Mouse (Mus musculus) small intestine, adult 2 months (tissue): Measurements from ENCODE around the gene Ugt1a1. TPM values are rescaled to one million over a fixed set of nuclear protein-coding genes. Genes with fewer than 3 reads are reported as not detected.

Experiments
- H3K27ac ChIP-seq: fragments of 200-500 bp; 2 replicates; pipeline ENCODE4 v1.5.1; 2012; ENCODE audit warnings: low read depth, low read length, control low read depth, inconsistent platforms; ENCODE audit not compliant: insufficient read depth
- H3K27me3 ChIP-seq: fragments of 200-500 bp; 2 replicates; pipeline ENCODE4 v1.6.1; 2012; ENCODE audit warnings: mild to moderate bottlenecking, moderate library complexity, low read length, inconsistent platforms; ENCODE audit not compliant: control insufficient read depth, insufficient read depth
- H3K36me3 ChIP-seq: fragments of 200-500 bp; 2 replicates; pipeline ENCODE4 v1.6.1; 2012; ENCODE audit warnings: mild to moderate bottlenecking, low read length, control low read depth, inconsistent platforms; ENCODE audit not compliant: control insufficient read depth, insufficient read depth
- H3K4me1 ChIP-seq: fragments of 200-500 bp; 2 replicates; pipeline ENCODE4 v1.6.1; 2012; ENCODE audit warnings: low read length, inconsistent platforms, mixed read lengths; ENCODE audit not compliant: control insufficient read depth, insufficient read depth, insufficient read length
- H3K4me3 ChIP-seq: fragments of 200-500 bp; 2 replicates; pipeline ENCODE4 v1.5.1; 2012; ENCODE audit warnings: low read depth, mild to moderate bottlenecking, control low read depth, inconsistent platforms, low read length, moderate library complexity
- CTCF ChIP-seq: fragments of 200-500 bp; IDR thresholded peaks from 2 replicates; pipeline ENCODE4 v1.5.1; 2012; ENCODE audit warnings: low read depth, mild to moderate bottlenecking, control low read depth, inconsistent platforms, low read length, moderate library complexity, mixed read lengths; ENCODE audit not compliant: insufficient replicate concordance, insufficient read length; ENCODE audit errors: extremely low read depth
- POLR2A ChIP-seq: fragments of 200-500 bp; IDR thresholded peaks from 2 replicates; pipeline ENCODE4 v1.6.1; 2012; ENCODE audit warnings: low read depth, mild to moderate bottlenecking, control low read depth, inconsistent platforms, low read length, moderate library complexity
- WGBS: fragments of 180-500 bp; shearing (Covaris S2); methylation state at CpG from one replicate; pipeline ENCODE4 v1.1.7; 2018; 5-methylcytosine and 5-hydroxymethylcytosine counted together
- polyA plus RNA-seq: library from polyadenylated mRNA; depleted of rRNA; stranded (reverse); fragments of >200 nt; gene quantifications from 2 replicates; pipeline ENCODE4 v1.2.3, GENCODE M21; 2012

The Ugt1a1 gene
- polyA plus RNA-seq, 1 experiment = 88.2 TPM

DNA sequence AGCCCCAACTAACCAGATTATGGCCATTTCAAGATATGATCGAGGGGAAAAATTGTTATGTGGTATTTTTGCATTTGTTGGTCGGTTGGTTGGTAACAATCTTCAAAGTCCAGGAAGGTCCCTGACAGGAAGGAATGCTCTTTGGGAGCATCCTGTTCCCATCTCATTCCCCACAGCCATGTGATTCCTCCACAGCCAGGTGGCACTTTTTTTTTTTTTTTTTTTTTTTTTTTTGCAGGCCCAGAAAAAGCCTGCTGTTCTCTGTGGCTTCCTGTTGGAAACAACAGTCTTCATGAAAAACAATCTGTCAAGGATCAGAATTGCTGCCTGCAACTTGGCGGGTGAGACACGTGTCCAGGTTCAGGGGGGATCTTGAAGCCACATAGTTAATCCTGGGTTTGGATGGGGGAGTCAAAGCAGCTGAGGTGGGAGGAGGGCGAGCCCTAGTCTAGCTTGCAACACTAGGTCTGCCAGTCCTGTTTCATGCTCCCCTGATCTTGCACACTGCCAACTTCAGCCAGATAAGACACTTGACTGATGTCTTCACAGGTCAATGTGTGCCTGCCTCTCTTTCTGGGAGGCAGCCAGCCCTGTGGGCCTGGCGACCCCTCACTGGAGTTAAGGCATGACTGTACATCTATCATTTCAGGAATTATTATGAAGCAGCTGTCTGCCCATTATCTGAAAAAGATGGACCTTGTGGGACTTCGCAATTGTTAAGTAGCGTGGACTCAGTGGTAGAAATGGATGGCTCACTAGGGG lies 47.3 kb downstream of the Ugt1a1 start:
- Histone ChIP-seq H3K36me3 (peaks cover 34% of the 10 kb centered on the region), H3K27me3 (no peaks in the 10 kb centered on the region), H3K4me1 (peaks cover 7% of the 10 kb centered on the region), H3K27ac (no peak overlapping the region), H3K4me3 (no peak overlapping the region)
- TF ChIP-seq POLR2A = no peak
- TF ChIP-seq CTCF = no peak
- WGBS = 71% methylated on average over 8 of the region's 8 CpGs

DNA sequence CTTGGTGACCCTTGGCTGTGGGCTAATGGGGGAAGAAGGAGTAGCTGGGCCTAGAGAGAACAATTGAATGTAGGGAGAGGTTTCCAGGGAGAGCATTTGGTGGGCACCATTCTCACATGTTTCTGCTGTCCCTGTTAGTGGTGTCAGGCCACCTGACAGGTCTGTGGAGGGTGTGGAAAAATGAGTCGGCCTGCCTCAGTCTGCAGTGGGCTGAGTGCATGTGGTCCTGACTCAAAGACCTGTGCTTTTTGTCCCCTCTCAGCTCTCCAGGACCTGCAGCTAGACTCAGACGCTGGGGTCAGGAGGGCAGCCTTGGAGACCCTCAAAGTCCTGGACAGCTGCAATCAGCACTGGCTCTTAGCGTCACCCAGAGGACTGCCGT lies 47.9 kb downstream of the Ugt1a1 start:
- WGBS = 74% methylated on average over 4 of the region's 4 CpGs
- Histone ChIP-seq H3K27me3 (no peaks in the 10 kb centered on the region), H3K27ac (no peak overlapping the region), H3K4me1 (peaks cover 7% of the 10 kb centered on the region), H3K36me3 (peaks cover 39% of the 10 kb centered on the region), H3K4me3 (no peak overlapping the region)
- no peak for TF ChIP-seq CTCF
- no peak for TF ChIP-seq POLR2A

DNA sequence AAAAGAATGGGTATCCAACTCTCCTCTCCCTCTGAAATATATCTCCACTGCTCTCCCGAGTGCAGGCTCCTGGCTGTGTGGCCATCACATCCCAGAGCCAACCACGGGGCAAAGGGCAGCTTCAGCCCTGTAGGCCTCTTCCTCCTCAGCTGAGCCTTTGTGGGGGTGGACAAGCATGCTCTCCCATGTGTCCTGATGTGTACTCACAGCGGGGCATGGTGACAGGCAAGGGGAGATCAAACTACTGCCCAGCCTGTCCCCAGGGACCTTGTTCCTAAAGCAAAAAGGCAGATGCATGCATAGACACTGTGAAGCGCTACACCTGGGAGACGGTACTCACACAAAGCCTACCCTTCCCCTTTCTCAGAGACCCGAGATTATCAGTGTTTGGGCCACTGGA lies 48.4 kb downstream of the Ugt1a1 start:
- H3K36me3 ChIP-seq = peaks cover 44% of the 10 kb centered on the region
- WGBS = 52% methylated on average over 6 of the region's 6 CpGs
- H3K27me3 ChIP-seq = no peaks in the 10 kb centered on the region
- no peak overlapping the region for H3K27ac ChIP-seq
- TF ChIP-seq CTCF (no peak), POLR2A (no peak)
- H3K4me3 ChIP-seq = no peak overlapping the region
- H3K4me1 ChIP-seq = peaks cover 7% of the 10 kb centered on the region

DNA sequence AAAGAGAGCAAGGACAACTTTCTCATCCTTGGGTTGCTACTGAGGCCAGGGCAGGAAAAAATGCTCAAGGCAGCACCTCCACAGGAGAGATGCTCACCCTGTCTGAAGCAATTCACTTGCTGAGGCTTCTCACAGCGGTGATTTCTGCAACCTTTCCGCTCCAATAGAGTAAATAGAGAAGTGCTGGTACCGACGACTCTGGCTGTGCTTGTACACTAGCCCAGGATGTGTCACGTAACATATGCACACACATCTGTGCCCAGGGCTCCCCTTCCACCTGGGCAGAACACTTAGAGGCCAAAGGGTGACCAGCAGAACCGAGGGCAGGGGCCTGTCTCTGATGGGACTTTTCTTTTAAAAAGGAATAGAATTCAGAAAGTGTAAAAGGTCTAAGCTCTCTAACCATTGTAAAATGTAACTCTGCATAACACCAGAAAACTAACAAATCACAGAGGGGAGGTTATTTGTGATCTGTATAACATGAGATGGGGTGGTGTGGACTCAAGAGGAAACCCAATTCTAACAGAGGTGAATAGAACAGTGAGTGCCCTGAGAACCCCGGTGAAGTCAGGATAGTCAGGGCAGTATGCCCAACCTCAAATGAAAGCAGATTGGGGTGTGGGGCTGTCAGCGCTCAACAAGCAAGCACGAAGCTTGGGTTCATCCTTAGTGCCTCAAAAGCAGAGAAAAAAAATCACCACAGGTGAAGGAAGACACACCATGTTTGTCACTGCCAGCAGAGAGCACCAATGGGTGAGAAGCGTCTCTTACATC lies 49.0 kb downstream of the Ugt1a1 start:
- peaks cover 51% of the 10 kb centered on the region for H3K36me3 ChIP-seq

DNA sequence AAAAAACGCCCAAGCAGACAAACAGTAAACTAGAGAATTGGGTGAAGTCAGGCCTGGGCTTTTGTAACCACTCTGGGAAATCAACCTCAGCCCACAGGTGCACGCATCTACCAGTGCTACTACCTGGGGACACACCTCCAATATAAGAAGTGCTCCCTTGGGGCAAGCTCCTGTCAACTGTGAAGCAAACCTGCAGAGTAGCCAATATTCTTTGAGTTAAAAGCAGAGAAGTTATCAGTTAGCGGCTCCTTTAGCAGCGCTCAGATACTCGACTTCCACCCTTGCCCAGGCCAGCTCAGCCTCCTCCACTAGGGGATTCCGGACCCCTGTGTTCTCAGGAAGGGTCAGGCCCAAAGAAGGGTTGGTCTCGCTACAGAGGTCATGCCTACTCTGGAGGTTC lies 49.9 kb downstream of the Ugt1a1 start:
- H3K27me3 ChIP-seq = no peaks in the 10 kb centered on the region
- no peak overlapping the region for H3K4me3 ChIP-seq
- H3K36me3 ChIP-seq = peaks cover 60% of the 10 kb centered on the region
- H3K27ac ChIP-seq = no peak overlapping the region
- 85% methylated on average over 7 of the region's 7 CpGs for WGBS
- peaks cover 7% of the 10 kb centered on the region for H3K4me1 ChIP-seq
- TF ChIP-seq POLR2A (no peak), CTCF (no peak)

More for the DNA sequence above, 49.0 kb downstream of the Ugt1a1 start:
- no peak overlapping the region for H3K27ac ChIP-seq
- H3K4me1 ChIP-seq = peaks cover 7% of the 10 kb centered on the region
- H3K27me3 ChIP-seq = no peaks in the 10 kb centered on the region
- 76% methylated on average over 10 of the region's 10 CpGs for WGBS
- no peak overlapping the region for H3K4me3 ChIP-seq
- TF ChIP-seq POLR2A (no peak), CTCF (no peak)

DNA sequence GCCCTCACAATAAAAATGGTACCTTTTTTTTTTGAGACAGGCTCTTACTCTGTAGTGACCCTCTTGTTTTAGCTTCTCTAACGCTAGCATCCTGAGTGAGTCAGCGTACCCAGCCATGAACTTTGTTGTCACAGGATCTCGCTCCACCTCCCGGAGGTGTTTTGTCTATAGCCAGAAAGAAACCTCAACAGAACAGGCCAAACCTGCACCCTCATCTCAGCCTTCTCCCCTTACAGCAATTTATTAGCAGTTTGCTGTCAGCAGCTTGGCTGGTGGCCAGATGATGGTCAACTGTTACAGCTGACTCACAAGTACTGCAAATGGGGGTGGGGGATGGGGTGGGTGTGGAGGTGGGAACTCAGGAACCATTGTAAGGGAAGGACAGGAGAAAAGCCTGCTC lies 50.5 kb downstream of the Ugt1a1 start:
- Histone ChIP-seq H3K4me3 (no peak overlapping the region), H3K27ac (no peak overlapping the region), H3K36me3 (peaks cover 65% of the 10 kb centered on the region), H3K4me1 (peaks cover 7% of the 10 kb centered on the region), H3K27me3 (no peaks in the 10 kb centered on the region)
- 72% methylated on average over 4 of the region's 4 CpGs for WGBS
- TF ChIP-seq POLR2A (no peak), CTCF (no peak)

DNA sequence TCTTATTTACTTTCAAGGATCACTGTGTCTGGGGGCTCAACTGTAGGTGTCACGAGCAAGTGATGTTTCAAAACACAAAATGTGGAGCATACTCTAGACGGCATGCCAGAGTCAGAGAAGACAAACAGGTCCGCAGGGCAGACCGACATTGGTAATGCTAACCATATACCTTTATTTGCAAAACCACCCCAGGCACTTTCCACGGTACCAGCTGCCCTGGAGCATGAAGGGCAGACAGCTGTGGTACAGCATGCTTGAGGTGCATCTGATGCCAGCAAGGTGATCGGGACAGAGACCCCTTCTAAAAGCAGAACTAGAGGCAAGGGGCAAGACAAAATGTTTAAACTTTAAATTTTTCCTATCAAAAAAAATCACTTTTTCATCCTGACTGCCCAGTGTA lies 51.2 kb downstream of the Ugt1a1 start:
- H3K4me1 ChIP-seq = peaks cover 7% of the 10 kb centered on the region
- 73% methylated on average over 6 of the region's 6 CpGs for WGBS
- H3K27me3 ChIP-seq = no peaks in the 10 kb centered on the region
- H3K36me3 ChIP-seq = peaks cover 72% of the 10 kb centered on the region
- H3K27ac ChIP-seq = no peak overlapping the region
- TF ChIP-seq POLR2A (no peak), CTCF (no peak)
- no peak overlapping the region for H3K4me3 ChIP-seq
